Mouse (Mus musculus): Measurements from ENCODE around the gene Panx3. TPM values are rescaled to one million over a fixed set of nuclear protein-coding genes. Genes with fewer than 3 reads are reported as not detected.

Panx3 gene
- polyA plus RNA-seq (2015; fragmentation: Nextera tagmentation; extraction: Ambion mirVana), result 0.10 TPM in 1 of 2 replicates, not detected in the other

GRCm38 (mm10) chr9:37669115-37669514, at the start of gene Panx3:
TSS of gene Panx3 (minus strand) at chr9:37669235.

GRCm38 (mm10) chr9:37716150-37716549, 47.1 kb upstream of the Panx3 start, which contains the start of gene Olfr160:
TSS of gene Olfr160 (minus strand) at chr9:37716250.

GRCm38 (mm10) chr9:37656931-37657481, 12.0 kb downstream of the Panx3 start, which contains the start of gene Tbrg1:
TSS of gene Tbrg1 (minus strand) at chr9:37657312.

GRCm38 (mm10) chr9:37613182-37613910, 55.7 kb downstream of the Panx3 start, which contains the start of gene Spa17:
TSS of gene Spa17 (minus strand) at chr9:37613722.

Other genes with a start within 250 kb of the Panx3 start
- gene Robo3, start 236.0 kb downstream of the Panx3 start, polyA plus RNA-seq (2015; fragmentation: Nextera tagmentation; extraction: Ambion mirVana), result not detected in 2 replicates
- gene Msantd2, start 179.9 kb downstream of the Panx3 start, polyA plus RNA-seq (2015; fragmentation: Nextera tagmentation; extraction: Ambion mirVana), result 6.8 and 7.4 TPM in 2 replicates
- 28.9 and 34.3 TPM in 2 replicates for gene Esam, start 141.2 kb downstream of the Panx3 start, polyA plus RNA-seq (2015; fragmentation: Nextera tagmentation; extraction: Ambion mirVana)
- gene Vsig2, start 130.0 kb downstream of the Panx3 start, polyA plus RNA-seq (2015; fragmentation: Nextera tagmentation; extraction: Ambion mirVana), result 94.0 and 94.3 TPM in 2 replicates
- 1.6 and 3.7 TPM in 2 replicates for gene Nrgn, start 116.3 kb downstream of the Panx3 start, polyA plus RNA-seq (2015; fragmentation: Nextera tagmentation; extraction: Ambion mirVana)
- 5.3 and 6.4 TPM in 2 replicates for gene Siae, start 113.5 kb downstream of the Panx3 start, polyA plus RNA-seq (2015; fragmentation: Nextera tagmentation; extraction: Ambion mirVana)
- 3.1 and 3.4 TPM in 2 replicates for gene Spa17, start 55.5 kb downstream of the Panx3 start, polyA plus RNA-seq (2015; fragmentation: Nextera tagmentation; extraction: Ambion mirVana)
- 133 and 144 TPM in 2 replicates for gene Tbrg1, start 11.9 kb downstream of the Panx3 start, polyA plus RNA-seq (2015; fragmentation: Nextera tagmentation; extraction: Ambion mirVana)
- gene Olfr160, start 47.0 kb upstream of the Panx3 start, polyA plus RNA-seq (2015; fragmentation: Nextera tagmentation; extraction: Ambion mirVana), result not detected in 2 replicates
- gene Olfr874, start 75.9 kb upstream of the Panx3 start, polyA plus RNA-seq (2015; fragmentation: Nextera tagmentation; extraction: Ambion mirVana), result not detected in 2 replicates
- gene Olfr875, start 102.6 kb upstream of the Panx3 start, polyA plus RNA-seq (2015; fragmentation: Nextera tagmentation; extraction: Ambion mirVana), result not detected in 2 replicates
- gene Olfr876, start 133.8 kb upstream of the Panx3 start, polyA plus RNA-seq (2015; fragmentation: Nextera tagmentation; extraction: Ambion mirVana), result not detected in 2 replicates
- not detected in 2 replicates for gene Olfr877, start 185.0 kb upstream of the Panx3 start, polyA plus RNA-seq (2015; fragmentation: Nextera tagmentation; extraction: Ambion mirVana)
- gene Olfr145, start 227.5 kb upstream of the Panx3 start, polyA plus RNA-seq (2015; fragmentation: Nextera tagmentation; extraction: Ambion mirVana), result not detected in 2 replicates
- gene Olfr878, start 248.6 kb upstream of the Panx3 start, polyA plus RNA-seq (2015; fragmentation: Nextera tagmentation; extraction: Ambion mirVana), result not detected in 2 replicates

All from urinary bladder, postnatal 0 days (tissue).